Mouse (Mus musculus): ENCODE data around the gene Nr2f1.

The Nr2f1 gene

GRCm38 (mm10) chr13:78179312-78180097, 20.1 kb downstream of the Nr2f1 start:
- CTCF ChIA-PET, result no interaction called here

GRCm38 (mm10) chr13:78178771-78179170, 20.8 kb downstream of the Nr2f1 start:
- CTCF ChIA-PET, result no interaction called here

- CTCF ChIA-PET, result interaction anchor here (0.5 kb wide), 1 partner anchor 22 kb away, joined by 37 read pairs; no protein-coding TSS in a partner anchor
Measured at GRCm38 (mm10) chr13:78178021-78178420, 21.5 kb downstream of the Nr2f1 start.

- CTCF ChIA-PET, result no interaction called here
Measured at GRCm38 (mm10) chr13:78177381-78177950, 22.1 kb downstream of the Nr2f1 start.

- CTCF ChIA-PET, result no interaction called here
Measured at GRCm38 (mm10) chr13:78175821-78176380, 23.7 kb downstream of the Nr2f1 start.

- CTCF ChIA-PET, result no interaction called here
Measured at GRCm38 (mm10) chr13:78174891-78175290, 24.7 kb downstream of the Nr2f1 start.

GRCm38 (mm10) chr13:78174191-78174590, 25.4 kb downstream of the Nr2f1 start:
- CTCF ChIA-PET, result no interaction called here

GRCm38 (mm10) chr13:78172861-78173260, 26.7 kb downstream of the Nr2f1 start:
- CTCF ChIA-PET, result no interaction called here

GRCm38 (mm10) chr13:78171984-78172636, 27.4 kb downstream of the Nr2f1 start:
- CTCF ChIA-PET, result no interaction called here

- CTCF ChIA-PET, result no interaction called here
Measured at GRCm38 (mm10) chr13:78171320-78171719, 28.2 kb downstream of the Nr2f1 start.

GRCm38 (mm10) chr13:78168166-78168565, 31.4 kb downstream of the Nr2f1 start:
- CTCF ChIA-PET, result no interaction called here

GRCm38 (mm10) chr13:78164941-78165340, 34.6 kb downstream of the Nr2f1 start:
- CTCF ChIA-PET, result interaction anchor here (0.6 kb wide), 1 partner anchor 22 kb away, joined by 3 read pairs; no protein-coding TSS in a partner anchor

GRCm38 (mm10) chr13:78163087-78163958, 36.2 kb downstream of the Nr2f1 start:
- CTCF ChIA-PET, result no interaction called here

GRCm38 (mm10) chr13:78162149-78162548, 37.4 kb downstream of the Nr2f1 start:
- CTCF ChIA-PET, result no interaction called here

GRCm38 (mm10) chr13:78157465-78157864, 42.1 kb downstream of the Nr2f1 start:
- CTCF ChIA-PET, result no interaction called here

All from spleen, embryonic (tissue).